Mouse (Mus musculus): ENCODE measurements around the gene Trp53rka. TPM values are rescaled to one million over a fixed set of nuclear protein-coding genes. Genes with fewer than 3 reads are reported as not detected.

Trp53rka gene
- total RNA-seq, 2 experiments from 2014 or later = 9.7 to 10.5 TPM

Other genes with a start within 250 kb of the Trp53rka start
- 10 to 100 TPM; 18.5 to 19.8 TPM for gene Slc35c2, start 205.5 kb downstream of the Trp53rka start, total RNA-seq (2021)
- 10 to 100 TPM; 26.0 to 26.5 TPM for gene Elmo2, start 166.8 kb downstream of the Trp53rka start, total RNA-seq (2021)
- gene Zfp663, start 124.6 kb downstream of the Trp53rka start, total RNA-seq (2021) = not detected
- gene Zfp334, start 105.1 kb downstream of the Trp53rka start, total RNA-seq (2021) = 1 to 10 TPM; 3.4 to 4.1 TPM
- not detected for gene Ocstamp, start 92.9 kb downstream of the Trp53rka start, total RNA-seq (2021)
- gene Slc13a3, start 20.1 kb downstream of the Trp53rka start, total RNA-seq (2021) = 1 to 10 TPM in 1 of 2 experiments, under 1 TPM in 1; 0.10 to 1.1 TPM
- 1 to 10 TPM; 5.5 to 5.7 TPM for gene Slc2a10, start 10.5 kb upstream of the Trp53rka start, total RNA-seq (2021)
- 1 to 10 TPM; 2.7 to 3.3 TPM for gene Eya2, start 101.7 kb upstream of the Trp53rka start, total RNA-seq (2021)